Mouse (Mus musculus): ENCODE measurements at regions not wholly inside any gene's neighbourhood (a gene's known extent, or its start where the extent isn't known, plus 50 kb on each side); places are given as distances from the start of the nearest gene placed in this dataset.

- H3K36me3 ChIP-seq (ENCODE audit: insufficient read depth): no peaks in the 10 kb centered on the region
- H3K4me1 ChIP-seq (ENCODE audit: insufficient read depth): peaks cover 5% of the 10 kb centered on the region
- H3K27me3 ChIP-seq (ENCODE audit: insufficient read depth, low read length): no peaks in the 10 kb centered on the region
- no peaks in the 10 kb centered on the region for H3K9me3 ChIP-seq (ENCODE audit: low read depth, low read length)
- no peak overlapping the region for H3K27ac ChIP-seq (ENCODE audit: low read depth)
- 76% methylated on average over 9 of the region's 9 CpGs for WGBS
- TF ChIP-seq CTCF (IDR thresholded peaks at IDR 0.05; ENCODE audit: low read depth): no peak
- ATAC-seq (ENCODE audit: insufficient read depth): no peak
- DNase-seq: no peak
- no peak overlapping the region for H3K9ac ChIP-seq
- no peak overlapping the region for H3K4me2 ChIP-seq
- no peak overlapping the region for H3K4me3 ChIP-seq (ENCODE audit: low read depth, low read length)
Observed at GRCm38 (mm10) chr1:35870144-35870827, 197.9 kb upstream of the Hs6st1 start.

DNA sequence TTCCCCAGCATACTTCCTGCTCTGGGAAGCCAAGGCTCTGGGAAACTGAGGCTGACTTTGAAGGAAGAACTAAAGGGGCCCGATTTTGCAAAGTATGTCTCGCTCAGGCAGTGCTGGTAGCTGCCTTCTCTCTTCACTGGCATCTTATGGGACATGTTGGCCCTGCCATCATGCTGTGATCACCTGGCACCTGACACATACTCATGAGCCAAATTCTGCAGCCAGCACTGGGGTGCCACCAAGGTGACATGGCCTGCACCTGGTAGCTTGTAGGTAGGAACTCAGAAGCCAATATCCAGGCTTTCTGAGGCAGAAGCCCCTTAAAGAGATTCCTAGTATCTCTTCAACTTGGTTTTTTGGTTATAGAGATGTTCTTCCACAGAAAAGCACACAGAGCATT is 195.2 kb upstream of the Hs6st1 start:
- ATAC-seq (ENCODE audit: insufficient read depth) (no peak), DNase-seq (no peak)
- no peak overlapping the region for H3K4me3 ChIP-seq (ENCODE audit: low read depth, low read length)
- H3K9ac ChIP-seq: no peak overlapping the region
- no peak for TF ChIP-seq CTCF (IDR thresholded peaks at IDR 0.05; ENCODE audit: low read depth)
- H3K27me3 ChIP-seq (ENCODE audit: insufficient read depth, low read length): no peaks in the 10 kb centered on the region
- H3K27ac ChIP-seq (ENCODE audit: low read depth): no peak overlapping the region
- no peaks in the 10 kb centered on the region for H3K9me3 ChIP-seq (ENCODE audit: low read depth, low read length)
- H3K4me1 ChIP-seq (ENCODE audit: insufficient read depth): peaks cover 13% of the 10 kb centered on the region
- WGBS: 81% methylated on average over 2 of the region's 2 CpGs
- no peak overlapping the region for H3K4me2 ChIP-seq
- H3K36me3 ChIP-seq (ENCODE audit: insufficient read depth): no peaks in the 10 kb centered on the region

GRCm38 (mm10) chr1:35875210-35875811 is 192.9 kb upstream of the Hs6st1 start:
- WGBS: 15% methylated on average over 11 of the region's 11 CpGs

DNA sequence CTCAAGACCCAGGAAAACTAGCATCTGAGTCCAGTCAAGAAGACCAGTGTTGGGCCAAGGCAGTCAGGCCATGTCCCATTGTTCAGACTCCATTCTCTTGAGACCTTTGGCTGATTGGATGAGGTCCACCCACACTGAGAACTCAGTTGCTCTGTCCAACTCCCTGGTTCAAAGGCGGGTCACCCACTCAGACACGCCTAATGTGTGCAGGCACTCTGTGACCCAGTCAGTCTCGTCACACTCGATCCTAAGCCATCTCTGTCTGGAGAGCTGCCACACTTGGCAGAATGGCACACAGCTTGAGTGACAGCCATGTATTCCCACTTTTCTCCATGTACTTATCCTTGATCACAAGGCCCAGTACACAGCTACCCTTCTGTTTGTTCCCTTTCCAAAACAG is 189.8 kb upstream of the Hs6st1 start:
- no peak for TF ChIP-seq CTCF (IDR thresholded peaks at IDR 0.05; ENCODE audit: low read depth)
- no peaks in the 10 kb centered on the region for H3K9me3 ChIP-seq (ENCODE audit: low read depth, low read length)
- no peak overlapping the region for H3K9ac ChIP-seq
- H3K27me3 ChIP-seq (ENCODE audit: insufficient read depth, low read length): no peaks in the 10 kb centered on the region
- no peaks in the 10 kb centered on the region for H3K36me3 ChIP-seq (ENCODE audit: insufficient read depth)
- ATAC-seq (ENCODE audit: insufficient read depth) (no peak), DNase-seq (no peak)
- no peak overlapping the region for H3K4me2 ChIP-seq
- 68% methylated on average over 4 of the region's 4 CpGs for WGBS
- no peak overlapping the region for H3K27ac ChIP-seq (ENCODE audit: low read depth)
- peaks cover 13% of the 10 kb centered on the region for H3K4me1 ChIP-seq (ENCODE audit: insufficient read depth)
- no peak overlapping the region for H3K4me3 ChIP-seq (ENCODE audit: low read depth, low read length)

More at GRCm38 (mm10) chr1:35875210-35875811, 192.9 kb upstream of the Hs6st1 start:
- H3K4me1 ChIP-seq (ENCODE audit: insufficient read depth): peaks cover 13% of the 10 kb centered on the region
- DNase-seq (peak; percentile 86), ATAC-seq (ENCODE audit: insufficient read depth) (peak; percentile 62)
- H3K4me2 ChIP-seq: no peak overlapping the region
- TF ChIP-seq CTCF (IDR thresholded peaks at IDR 0.05; ENCODE audit: low read depth): no peak
- H3K4me3 ChIP-seq (ENCODE audit: low read depth, low read length): no peak overlapping the region
- H3K27me3 ChIP-seq (ENCODE audit: insufficient read depth, low read length): no peaks in the 10 kb centered on the region
- H3K36me3 ChIP-seq (ENCODE audit: insufficient read depth): no peaks in the 10 kb centered on the region
- no peak overlapping the region for H3K9ac ChIP-seq
- peak overlapping the region; percentile 54; the same call in 1 of the 2 replicates for H3K27ac ChIP-seq (ENCODE audit: low read depth)
- H3K9me3 ChIP-seq (ENCODE audit: low read depth, low read length): no peaks in the 10 kb centered on the region

DNA sequence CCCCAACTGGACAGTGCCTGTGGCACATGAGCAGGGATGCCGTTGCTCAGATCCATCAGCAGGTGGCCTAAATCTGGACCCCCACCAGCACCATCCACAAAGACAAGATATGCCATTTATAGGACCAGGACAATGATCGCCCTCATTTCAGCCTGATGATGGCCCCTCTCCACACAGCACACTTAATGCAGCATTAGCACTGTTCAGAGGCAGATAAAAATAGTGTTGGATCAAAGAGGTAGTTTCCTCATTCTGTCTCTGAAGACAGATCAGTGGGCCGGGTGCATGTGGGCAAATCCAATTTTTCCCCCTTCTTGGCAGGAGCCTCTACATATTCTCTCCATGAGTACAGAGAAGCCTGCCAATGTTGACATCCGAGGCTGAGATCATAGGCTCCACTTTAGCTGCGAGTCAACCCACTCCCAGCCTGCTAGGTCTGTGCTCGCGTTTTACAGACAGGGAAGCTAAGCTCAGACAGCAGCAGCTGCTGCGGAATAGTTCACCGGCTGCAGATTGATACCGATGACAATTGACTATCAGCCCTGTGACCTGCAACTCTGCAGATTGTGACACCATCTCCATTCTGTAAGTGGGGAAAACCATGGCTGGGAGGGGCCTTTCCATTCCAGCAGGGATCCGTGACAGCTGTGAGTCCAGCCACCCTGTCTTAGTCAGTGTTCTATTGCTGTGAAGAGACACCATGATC is 188.7 kb upstream of the Hs6st1 start:
- H3K36me3 ChIP-seq (ENCODE audit: insufficient read depth): no peaks in the 10 kb centered on the region
- H3K4me1 ChIP-seq (ENCODE audit: insufficient read depth): peaks cover 13% of the 10 kb centered on the region
- no peak overlapping the region for H3K4me2 ChIP-seq
- peak; percentile 25; the same call in 1 of the 2 replicates for TF ChIP-seq CTCF (IDR thresholded peaks at IDR 0.05; ENCODE audit: low read depth)
- no peak overlapping the region for H3K4me3 ChIP-seq (ENCODE audit: low read depth, low read length)
- peak overlapping the region; percentile 50; the same call in 1 of the 2 replicates for H3K27ac ChIP-seq (ENCODE audit: low read depth)
- no peak overlapping the region for H3K9ac ChIP-seq
- H3K9me3 ChIP-seq (ENCODE audit: low read depth, low read length): no peaks in the 10 kb centered on the region
- DNase-seq: peak; percentile 75
- WGBS: 39% methylated on average over 11 of the region's 11 CpGs
- no peaks in the 10 kb centered on the region for H3K27me3 ChIP-seq (ENCODE audit: insufficient read depth, low read length)
- peak; percentile 74 for ATAC-seq (ENCODE audit: insufficient read depth)

DNA sequence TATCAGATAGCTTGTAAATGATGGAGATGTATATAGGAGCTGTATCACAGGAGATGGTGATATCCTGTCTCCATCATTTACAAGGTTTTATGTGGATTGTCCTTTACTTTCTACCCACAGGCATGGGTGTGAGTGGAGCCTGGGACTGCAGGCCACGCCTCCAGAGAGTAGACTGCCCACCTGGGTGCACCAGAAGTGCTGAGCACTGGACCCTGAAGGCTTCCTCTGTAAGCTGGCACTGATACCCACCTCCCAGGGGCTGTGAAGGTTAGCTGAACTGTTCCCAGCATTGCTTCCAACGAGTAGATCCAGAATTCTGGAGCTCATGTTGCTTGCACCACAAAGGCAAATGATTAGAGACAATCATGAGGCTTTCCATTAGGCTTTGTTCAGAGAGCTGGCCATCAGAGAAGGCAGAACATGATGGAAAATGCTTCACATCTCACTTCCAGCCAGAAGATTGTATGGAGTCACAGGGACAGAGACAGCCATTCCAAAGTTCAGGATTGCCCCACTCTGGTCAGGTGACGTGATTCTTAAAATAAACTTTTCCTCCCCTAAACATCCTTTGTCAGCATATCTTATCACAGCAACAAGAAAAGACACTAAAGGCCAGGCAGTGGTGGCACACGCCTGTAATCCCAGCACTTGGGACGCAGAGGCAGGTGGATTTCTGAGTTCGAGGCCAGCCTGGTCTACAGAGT is 187.5 kb upstream of the Hs6st1 start:
- TF ChIP-seq CTCF (IDR thresholded peaks at IDR 0.05; ENCODE audit: low read depth): no peak
- Histone ChIP-seq H3K4me1 (ENCODE audit: insufficient read depth) (peaks cover 4% of the 10 kb centered on the region; the same call in 1 of the 2 replicates), H3K9ac (no peak overlapping the region), H3K27me3 (ENCODE audit: insufficient read depth, low read length) (no peaks in the 10 kb centered on the region), H3K27ac (ENCODE audit: low read depth) (no peak overlapping the region), H3K9me3 (ENCODE audit: low read depth, low read length) (no peaks in the 10 kb centered on the region), H3K36me3 (ENCODE audit: insufficient read depth) (no peaks in the 10 kb centered on the region), H3K4me3 (ENCODE audit: low read depth, low read length) (no peak overlapping the region), H3K4me2 (no peak overlapping the region)
- no peak for DNase-seq
- WGBS: 77% methylated on average over 6 of the region's 6 CpGs
- ATAC-seq (ENCODE audit: insufficient read depth): no peak

All from lung, embryonic 14.5 days (tissue).